Mouse (Mus musculus) heart, postnatal 0 days (tissue): Measurements from ENCODE around the gene Shbg. TPM values are rescaled to one million over a fixed set of nuclear protein-coding genes. Genes with fewer than 3 reads are reported as not detected.

Experiments used
- ATAC-seq: fragments of 200-750 bp; cut with Nextera tagmentation; 2 replicates; pipeline ENCODE4 v1.8.0; 2017; ENCODE audit warnings: low read depth, moderate number of reproducible peaks, moderate library complexity; ENCODE audit not compliant: insufficient read depth
- DNase-seq: peaks from one replicate; pipeline ENCODE4 v3.0.0-alpha.2; 2016; ENCODE audit warnings: low spot score
- H3K27ac ChIP-seq: fragments of 300-500 bp; sonication (generic); 2 replicates; pipeline ENCODE4 v1.5.1; 2014; ENCODE audit warnings: low read depth, mild to moderate bottlenecking
- H3K27me3 ChIP-seq: fragments of 300-500 bp; sonication (generic); 2 replicates; pipeline ENCODE4 v1.6.1; 2014; ENCODE audit warnings: low read length, mixed read lengths; ENCODE audit not compliant: control insufficient read depth, insufficient read depth
- H3K36me3 ChIP-seq: fragments of 300-500 bp; sonication (generic); replicated peaks from 2 replicates; pipeline ENCODE4 v1.6.1; 2014; ENCODE audit warnings: low read length, mixed read lengths; ENCODE audit not compliant: control insufficient read depth, insufficient read depth
- H3K4me1 ChIP-seq: fragments of 300-500 bp; sonication (generic); 2 replicates; pipeline ENCODE4 v1.6.1; 2014; ENCODE audit warnings: antibody characterized with exemption; ENCODE audit not compliant: control insufficient read depth, insufficient read depth
- H3K4me2 ChIP-seq: fragments of 300-500 bp; sonication (generic); 2 replicates; pipeline ENCODE4 v1.6.1; 2014; ENCODE audit warnings: low read depth, mild to moderate bottlenecking, low read length, moderate library complexity
- H3K4me3 ChIP-seq: fragments of 300-500 bp; sonication (generic); 2 replicates; pipeline ENCODE4 v1.5.1; 2014; ENCODE audit warnings: low read depth, low read length
- H3K9ac ChIP-seq: fragments of 300-500 bp; sonication (generic); replicated peaks from 2 replicates; pipeline ENCODE4 v1.6.1; 2014; ENCODE audit warnings: low read depth, low read length, mixed read lengths
- H3K9me3 ChIP-seq: fragments of 300-500 bp; sonication (generic); replicated peaks from 2 replicates; pipeline ENCODE4 v1.6.1; 2016; ENCODE audit warnings: low read length; ENCODE audit not compliant: control insufficient read depth
- CTCF ChIP-seq: IDR thresholded peaks from 2 replicates; pipeline ENCODE4 v1.5.1; 2016; ENCODE audit warnings: antibody characterized with exemption, control low read depth, low read depth
- EP300 ChIP-seq: IDR thresholded peaks from 2 replicates; pipeline ENCODE4 v1.6.1; 2016; ENCODE audit warnings: antibody characterized with exemption, low read depth
- WGBS: fragments of 180-500 bp; shearing (Covaris S2); extraction: QIAGEN DNeasy Blood & Tissue Kit; methylation state at CpG from one replicate; pipeline ENCODE4 v1.1.7; 2014; 5-methylcytosine and 5-hydroxymethylcytosine counted together
- polyA plus RNA-seq: library from polyadenylated mRNA; unstranded; fragments of >200 nt; fragmentation: Nextera tagmentation; extraction: Ambion mirVana; gene quantifications from 2 replicates; pipeline ENCODE4 v1.2.1, GENCODE M21; 2015
- total RNA-seq: library from RNA; depleted of rRNA; stranded (reverse); fragments of >200 nt; gene quantifications from 2 replicates; pipeline ENCODE4 v1.2.3, GENCODE M21; 2014; ENCODE audit warnings: low replicate concordance

Shbg gene
- total and polyA plus RNA-seq, 2 experiments from 2014 or later = not detected

GRCm38 (mm10) chr11:69663795-69664194 lies 46.1 kb upstream of the Shbg start:
- Histone ChIP-seq H3K9me3 (no peaks in the 10 kb centered on the region), H3K27me3 (no peaks in the 10 kb centered on the region), H3K4me3 (no peak overlapping the region), H3K4me1 (peaks cover 14% of the 10 kb centered on the region), H3K36me3 (peaks cover 51% of the 10 kb centered on the region), H3K4me2 (no peak overlapping the region), H3K27ac (peak overlapping the region; percentile 97), H3K9ac (no peak overlapping the region)
- 75% methylated on average over 6 of the region's 6 CpGs for WGBS
- ATAC-seq (no peak), DNase-seq (no peak)
- TF ChIP-seq EP300 (no peak), CTCF (no peak)

DNA sequence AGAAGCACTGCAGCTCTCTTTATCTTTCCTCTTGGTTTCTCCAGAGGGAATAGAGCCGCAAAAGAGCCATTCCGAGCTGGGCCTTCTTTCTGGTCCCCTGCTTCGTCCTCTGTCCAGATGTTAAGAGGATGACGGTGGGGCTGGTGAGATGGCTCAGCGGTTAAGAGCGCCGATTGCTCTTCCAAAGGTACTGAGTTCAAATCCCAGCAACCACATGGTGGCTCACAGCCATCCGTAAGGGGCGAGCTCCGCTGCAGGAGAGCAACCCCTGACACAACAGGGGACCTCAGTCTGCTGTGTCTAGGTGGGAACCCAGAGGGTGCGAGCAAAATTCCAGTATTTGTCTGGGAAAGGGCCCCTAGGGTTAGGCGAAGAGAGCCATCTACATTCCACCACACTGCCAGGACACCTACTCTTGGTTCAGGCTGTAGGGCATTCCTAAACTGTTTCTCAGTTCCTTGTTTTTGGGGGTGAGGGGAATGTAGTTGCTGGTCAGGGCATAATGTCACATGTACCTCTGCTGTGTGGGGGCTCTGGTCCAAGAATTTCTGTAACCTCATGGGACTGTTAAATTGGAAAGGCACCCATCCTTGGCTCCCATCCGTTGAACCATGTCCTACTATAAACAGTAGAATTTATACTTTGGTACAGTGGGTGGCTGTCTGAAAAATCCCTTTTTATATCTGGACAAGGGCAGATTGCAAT lies 45.4 kb upstream of the Shbg start:
- DNase-seq (no peak), ATAC-seq (no peak)
- WGBS = 66% methylated on average over 13 of the region's 13 CpGs
- Histone ChIP-seq H3K4me2 (peak overlapping the region; percentile 61), H3K9me3 (no peaks in the 10 kb centered on the region), H3K36me3 (peaks cover 51% of the 10 kb centered on the region), H3K27me3 (no peaks in the 10 kb centered on the region), H3K9ac (peak overlapping the region; percentile 58), H3K4me3 (peak overlapping the region; percentile 52), H3K4me1 (peaks cover 14% of the 10 kb centered on the region), H3K27ac (peak overlapping the region; percentile 97)
- TF ChIP-seq EP300 (no peak; the same call in 1 of the 2 replicates), CTCF (no peak)

DNA sequence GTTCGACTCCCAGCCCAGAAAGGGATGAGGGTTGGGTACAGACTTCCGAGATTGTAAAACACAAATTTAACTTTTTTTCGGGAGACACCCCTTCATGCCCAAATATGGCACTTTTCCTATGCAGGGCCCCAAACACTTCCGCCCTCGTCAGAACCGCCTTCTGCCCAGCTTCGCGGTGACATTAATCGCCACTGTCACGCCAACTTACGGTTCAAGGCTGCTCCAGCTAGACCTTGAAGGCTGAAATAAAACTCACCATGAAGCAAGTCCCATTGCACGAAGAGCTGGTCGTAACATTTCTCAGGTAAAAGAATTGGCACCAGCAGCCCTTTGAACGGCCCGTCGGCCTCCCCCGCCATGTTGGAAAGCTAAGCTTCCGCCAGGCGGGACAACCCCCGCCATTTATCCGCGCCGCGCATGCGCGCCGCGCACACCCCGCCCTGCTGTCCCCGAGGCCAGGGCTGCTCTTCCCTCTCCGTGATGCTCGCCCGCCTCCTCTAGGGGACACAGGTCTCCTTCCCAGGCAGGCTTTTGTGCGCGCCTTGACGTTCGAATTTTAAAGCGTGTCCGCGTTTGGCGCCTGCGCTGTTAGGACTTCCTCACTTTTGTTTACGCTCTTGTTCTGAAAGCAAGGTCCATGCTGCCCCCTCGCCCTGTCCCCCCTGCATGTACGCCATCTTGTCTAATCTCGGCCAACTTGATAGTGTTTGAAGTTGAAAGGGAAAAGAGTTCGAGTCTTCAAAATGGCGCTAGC lies 44.7 kb upstream of the Shbg start, which contains the start of gene Mpdu1:
TSS of gene Mpdu1 (minus strand) at position 430 of the 754 bp plus-strand sequence.
- TF ChIP-seq CTCF (peak; percentile 45), EP300 (peak; percentile 27; the same call in 1 of the 2 replicates)
- Histone ChIP-seq H3K4me2 (peak within 1 kb of the TSS; percentile 61), H3K4me1 (peaks cover 14% of the 10 kb centered on the region), H3K9ac (peak within 1 kb of the TSS; percentile 58), H3K36me3 (peaks cover 51% of the 10 kb centered on the region), H3K27ac (peak within 1 kb of the TSS; percentile 97), H3K4me3 (peak within 1 kb of the TSS; percentile 52), H3K9me3 (no peaks in the 10 kb centered on the region), H3K27me3 (no peaks in the 10 kb centered on the region)
- peak; percentile 96 for DNase-seq
- peak; percentile 97 for ATAC-seq
- under 1% methylated on average over 48 of the region's 48 CpGs for WGBS

- Histone ChIP-seq H3K27ac (peak overlapping the region; percentile 97), H3K4me1 (peaks cover 14% of the 10 kb centered on the region), H3K4me2 (peak overlapping the region; percentile 61), H3K27me3 (no peaks in the 10 kb centered on the region), H3K9ac (peak overlapping the region; percentile 58), H3K4me3 (peak overlapping the region; percentile 52), H3K36me3 (peaks cover 53% of the 10 kb centered on the region), H3K9me3 (no peaks in the 10 kb centered on the region)
- DNase-seq = no peak
- no peak for TF ChIP-seq CTCF
- no peak for ATAC-seq
- 58% methylated on average over 3 of the region's 3 CpGs for WGBS
Observed at GRCm38 (mm10) chr11:69661221-69661881, 43.6 kb upstream of the Shbg start.

GRCm38 (mm10) chr11:69657462-69657881 lies 39.8 kb upstream of the Shbg start:
- 0 out of 2 replicates have a peak, but pooled peaks cover 7% of the 10 kb centered on the region for H3K4me1 ChIP-seq
- 82% methylated on average over 15 of the region's 15 CpGs for WGBS
- TF ChIP-seq CTCF = no peak
- no peak for TF ChIP-seq EP300
- H3K4me2 ChIP-seq = no peak overlapping the region
- no peak overlapping the region for H3K9ac ChIP-seq
- H3K4me3 ChIP-seq = no peak overlapping the region
- H3K36me3 ChIP-seq = peaks cover 46% of the 10 kb centered on the region
- H3K9me3 ChIP-seq = no peaks in the 10 kb centered on the region
- DNase-seq = no peak
- ATAC-seq = no peak
- no peak overlapping the region for H3K27ac ChIP-seq
- H3K27me3 ChIP-seq = no peaks in the 10 kb centered on the region
